Mouse (Mus musculus) ES-Bruce4 (cell line): ENCODE measurements around the gene Art3.

Experiments
- CTCF ChIP-seq: IDR thresholded peaks from one replicate; pipeline ENCODE4 v1.8.1; 2011; ENCODE audit warnings: low read depth, low read length
- POLR2A ChIP-seq: IDR thresholded peaks from one replicate; pipeline ENCODE4 v1.8.1; 2011; ENCODE audit warnings: low read length; ENCODE audit not compliant: insufficient read depth

DNA sequence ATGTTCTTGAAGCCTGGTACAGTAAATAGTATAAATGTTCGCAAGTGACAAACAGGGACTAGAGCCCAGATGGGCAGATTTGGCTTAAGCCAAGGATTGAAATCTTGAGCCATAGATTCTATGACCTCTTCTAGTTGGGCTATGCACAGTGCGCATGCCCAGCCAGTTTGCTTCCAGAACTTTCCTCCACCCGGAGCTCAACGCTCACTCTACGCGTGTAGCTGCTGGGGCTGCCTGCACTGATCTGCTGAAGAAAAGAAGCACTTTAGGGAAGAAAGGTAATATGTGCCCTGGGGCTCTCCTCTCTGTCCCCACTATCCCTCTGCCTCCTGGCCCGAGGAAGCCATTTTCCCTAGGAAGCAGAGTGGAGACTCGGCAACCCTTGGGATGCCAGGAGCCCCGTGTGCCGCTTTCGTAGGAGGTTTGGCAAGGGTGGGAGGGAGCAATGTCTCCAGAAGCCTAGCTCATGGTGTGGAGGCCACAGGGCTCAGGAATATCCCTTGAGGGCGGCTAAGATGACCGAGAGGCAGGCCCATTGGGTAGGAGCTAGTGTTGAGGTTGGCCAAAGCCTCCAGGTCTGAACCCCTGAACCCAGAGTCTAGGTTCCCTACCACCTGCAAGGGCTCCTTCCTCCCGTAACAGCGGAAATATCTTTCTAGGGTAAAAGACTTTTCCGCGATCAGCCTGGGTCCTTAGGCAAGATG lies at the start of gene Art3:
- no peak for TF ChIP-seq CTCF
- no peak for TF ChIP-seq POLR2A
